Mouse (Mus musculus) kidney, postnatal 0 days (tissue): ENCODE data around the gene Gm10318. TPM values are rescaled to one million over a fixed set of nuclear protein-coding genes. Genes with fewer than 3 reads are reported as not detected.

ENCODE experiments used
- ATAC-seq: fragments of 200-750 bp; cut with Nextera tagmentation; replicated peaks from 2 replicates; pipeline ENCODE4 v1.8.0; 2017; ENCODE audit warnings: low read depth, moderate number of reproducible peaks, moderate TSS enrichment, moderate library complexity; ENCODE audit not compliant: low FRiP score
- DNase-seq: peaks from one replicate; pipeline ENCODE4 v3.0.0-alpha.2; 2016; ENCODE audit warnings: low spot score
- H3K27ac ChIP-seq: fragments of 300-500 bp; sonication (generic); 2 replicates; pipeline ENCODE4 v1.5.1; 2014; ENCODE audit warnings: mild to moderate bottlenecking
- H3K27me3 ChIP-seq: fragments of 300-500 bp; sonication (generic); 2 replicates; pipeline ENCODE4 v1.6.1; 2014; ENCODE audit warnings: low read length, mixed read lengths; ENCODE audit not compliant: insufficient read depth
- H3K36me3 ChIP-seq: fragments of 300-500 bp; sonication (generic); 2 replicates; pipeline ENCODE4 v1.6.1; 2014; ENCODE audit warnings: low read length, mixed read lengths; ENCODE audit not compliant: insufficient read depth
- H3K4me1 ChIP-seq: fragments of 300-500 bp; sonication (generic); replicated peaks from 2 replicates; pipeline ENCODE4 v1.6.1; 2014; ENCODE audit warnings: antibody characterized with exemption, low read length, mixed read lengths; ENCODE audit not compliant: insufficient read depth
- H3K4me2 ChIP-seq: fragments of 300-500 bp; sonication (generic); 2 replicates; pipeline ENCODE4 v1.6.1; 2014; ENCODE audit warnings: mild to moderate bottlenecking, low read length, moderate library complexity, mixed read lengths
- H3K4me3 ChIP-seq: fragments of 300-500 bp; sonication (generic); replicated peaks from 2 replicates; pipeline ENCODE4 v1.5.1; 2014; ENCODE audit warnings: low read depth, low read length
- H3K9ac ChIP-seq: fragments of 300-500 bp; sonication (generic); 2 replicates; pipeline ENCODE4 v1.6.1; 2014; ENCODE audit warnings: low read depth, low read length
- H3K9me3 ChIP-seq: fragments of 300-500 bp; sonication (generic); replicated peaks from 2 replicates; pipeline ENCODE4 v1.6.1; 2016; ENCODE audit warnings: low read length, inconsistent platforms, mixed read lengths
- CTCF ChIP-seq: IDR thresholded peaks from 2 replicates; pipeline ENCODE4 v1.5.1; 2016; ENCODE audit warnings: antibody characterized with exemption, low read depth, mild to moderate bottlenecking, moderate library complexity
- WGBS: fragments of 180-500 bp; shearing (Covaris S2); extraction: QIAGEN DNeasy Blood & Tissue Kit; methylation state at CpG from one replicate; pipeline ENCODE4 v1.1.7; 2014; 5-methylcytosine and 5-hydroxymethylcytosine counted together
- polyA plus RNA-seq: library from polyadenylated mRNA; unstranded; fragments of >200 nt; fragmentation: Nextera tagmentation; extraction: Ambion mirVana; gene quantifications from 2 replicates; pipeline ENCODE4 v1.2.1, GENCODE M21; 2015

The Gm10318 gene
- polyA plus RNA-seq, 1 experiment from 2014 or later: not detected

DNA sequence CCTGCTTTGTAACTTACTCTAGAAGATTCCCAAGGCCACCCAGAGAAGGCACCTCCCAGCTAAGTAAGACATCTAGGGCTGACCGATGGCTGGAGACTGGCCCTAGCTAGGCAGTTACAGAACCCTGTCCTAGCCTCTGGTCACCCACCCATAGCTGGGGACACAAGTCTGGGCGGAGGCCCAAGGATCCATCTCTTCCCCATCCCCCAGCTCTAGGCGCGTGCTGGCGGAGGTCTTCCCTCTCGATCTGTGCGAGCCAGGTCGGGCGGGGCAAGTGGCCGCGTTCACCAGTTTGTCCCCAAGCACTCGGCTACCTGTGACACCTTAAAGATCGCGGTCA lies 49.2 kb downstream of the Gm10318 start:
- no peaks in the 10 kb centered on the region for H3K36me3 ChIP-seq
- peak overlapping the region; percentile 93 for H3K4me2 ChIP-seq
- H3K27me3 ChIP-seq: no peaks in the 10 kb centered on the region
- peak; percentile 27 for DNase-seq
- peak overlapping the region; percentile 62 for H3K4me3 ChIP-seq
- WGBS: 2% methylated on average over 14 of the region's 14 CpGs
- TF ChIP-seq CTCF: no peak
- ATAC-seq: peak; percentile 7; the same call in 1 of the 2 replicates
- peak overlapping the region; percentile 57; the same call in 1 of the 2 replicates for H3K9ac ChIP-seq
- no peaks in the 10 kb centered on the region for H3K9me3 ChIP-seq
- 0 out of 2 replicates have a peak, but pooled peaks cover 2% of the 10 kb centered on the region for H3K4me1 ChIP-seq
- H3K27ac ChIP-seq: no peak overlapping the region

DNA sequence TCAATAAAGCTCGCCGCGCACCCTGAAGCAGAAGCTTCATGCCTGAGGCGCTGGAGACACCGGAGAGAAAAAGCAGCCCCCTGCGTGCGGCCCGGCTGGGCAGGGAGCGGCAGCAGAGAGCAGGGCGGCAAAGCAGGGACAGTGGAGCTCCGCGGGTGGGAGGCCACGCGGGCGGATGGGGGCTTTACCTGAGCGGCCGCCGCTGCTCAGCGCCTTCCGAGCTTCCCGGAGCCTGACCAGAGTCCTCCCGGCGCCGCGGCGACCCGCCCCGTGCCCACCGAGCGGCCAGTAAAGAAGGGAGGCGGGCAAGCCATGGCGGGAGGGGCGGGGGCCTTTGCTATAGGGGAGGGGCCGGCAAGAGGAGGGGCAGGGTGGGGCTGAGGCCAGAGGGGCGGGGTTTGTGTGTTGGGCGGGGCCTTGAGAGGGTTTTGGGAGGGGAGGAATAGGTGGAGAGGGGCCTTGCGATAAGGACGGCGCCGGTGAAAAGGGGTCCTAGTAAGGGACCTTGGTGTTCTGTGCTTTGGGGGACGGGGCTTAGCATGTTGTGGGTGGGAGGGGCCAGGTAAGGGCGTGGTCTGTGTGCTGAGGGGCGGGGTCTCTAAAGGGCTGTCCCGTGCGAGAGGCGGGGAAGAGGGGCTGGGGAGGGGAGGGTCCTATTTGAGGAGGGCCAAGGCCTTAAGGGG lies 49.7 kb downstream of the Gm10318 start, which contains the start of gene Lrrc3:
Lrrc3 (minus strand) TSS at position 326 of the 683 bp plus-strand sequence.
- TF ChIP-seq CTCF: peak; percentile 40; the same call in 1 of the 2 replicates
- Histone ChIP-seq H3K27me3 (no peaks in the 10 kb centered on the region), H3K4me2 (peak within 1 kb of the TSS; percentile 93), H3K9me3 (no peaks in the 10 kb centered on the region), H3K9ac (peak within 1 kb of the TSS; percentile 57; the same call in 1 of the 2 replicates), H3K27ac (no peak within 1 kb of the TSS), H3K4me3 (peak within 1 kb of the TSS; percentile 62), H3K4me1 (0 out of 2 replicates have a peak, but pooled peaks cover 2% of the 10 kb centered on the region), H3K36me3 (no peaks in the 10 kb centered on the region)
- DNase-seq (peak; percentile 69), ATAC-seq (peak; percentile 89)
- under 1% methylated on average over 43 of the region's 46 CpGs for WGBS

DNA sequence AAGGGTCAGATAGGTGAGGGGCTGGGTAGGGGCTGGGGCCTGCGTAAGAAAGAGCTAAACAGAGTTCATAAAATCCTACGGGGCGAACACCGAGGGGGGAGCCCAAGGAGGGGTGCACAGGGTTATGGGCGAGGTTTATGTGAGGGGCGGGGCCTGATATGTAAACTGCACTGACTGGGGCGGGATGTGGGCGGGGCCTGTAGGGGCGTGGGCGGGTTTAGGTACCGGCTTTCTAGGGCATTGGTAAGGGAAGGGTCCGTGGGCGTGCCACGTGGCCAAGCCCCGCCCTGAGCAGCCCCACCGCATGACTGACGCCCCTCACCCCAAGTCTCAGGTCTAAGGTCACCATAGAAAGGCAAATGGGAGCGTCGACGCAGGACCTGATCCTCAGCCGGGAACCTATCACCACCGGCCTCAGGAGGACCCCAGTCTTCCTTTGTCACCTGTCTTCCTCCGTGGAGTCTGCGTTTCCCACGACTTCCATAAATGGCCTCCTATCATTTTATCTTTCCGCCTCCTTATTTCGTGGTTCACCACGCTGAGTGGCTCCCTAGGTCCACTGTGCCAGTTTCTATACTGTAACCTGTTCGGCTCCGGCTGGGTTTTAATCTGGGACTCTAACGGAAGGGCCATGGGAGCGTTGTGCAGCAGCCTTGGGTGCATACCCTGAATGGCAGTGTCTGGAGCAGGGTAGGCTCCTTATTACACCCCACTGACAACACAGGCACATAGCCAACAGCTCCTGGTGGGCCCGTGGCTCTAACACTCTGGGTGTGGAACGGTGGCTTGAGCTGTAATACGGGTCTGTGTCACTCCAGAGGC lies 50.4 kb downstream of the Gm10318 start:
- DNase-seq (peak; percentile 74), ATAC-seq (peak; percentile 88)
- Histone ChIP-seq H3K9me3 (no peaks in the 10 kb centered on the region), H3K4me2 (peak overlapping the region; percentile 93), H3K9ac (peak overlapping the region; percentile 57; the same call in 1 of the 2 replicates), H3K27me3 (no peaks in the 10 kb centered on the region), H3K4me1 (0 out of 2 replicates have a peak, but pooled peaks cover 2% of the 10 kb centered on the region), H3K27ac (no peak overlapping the region), H3K36me3 (no peaks in the 10 kb centered on the region), H3K4me3 (peak overlapping the region; percentile 62)
- 5% methylated on average over 34 of the region's 35 CpGs for WGBS
- TF ChIP-seq CTCF: no peak

Other genes starting within 250 kb of the Gm10318 start
- gene Sumo3, start 246.8 kb upstream of the Gm10318 start, polyA plus RNA-seq: 313 and 335 TPM in 2 replicates
- gene Gm49325, start 246.7 kb upstream of the Gm10318 start, polyA plus RNA-seq: 13.1 and 15.2 TPM in 2 replicates
- 51.4 and 53.5 TPM in 2 replicates for gene Ube2g2, start 230.6 kb upstream of the Gm10318 start, polyA plus RNA-seq
- 0.41 and 0.43 TPM in 2 replicates for gene Tspear, start 166.3 kb upstream of the Gm10318 start, polyA plus RNA-seq
- gene Gm19402, start 162.1 kb upstream of the Gm10318 start, polyA plus RNA-seq: not detected in 2 replicates
- not detected in 2 replicates for gene Gm9508, start 155.6 kb upstream of the Gm10318 start, polyA plus RNA-seq
- not detected in 2 replicates for gene Gm10272, start 146.2 kb upstream of the Gm10318 start, polyA plus RNA-seq
- gene Gm10024, start 141.4 kb upstream of the Gm10318 start, polyA plus RNA-seq: not detected in 2 replicates
- gene Gm10142, start 137.1 kb upstream of the Gm10318 start, polyA plus RNA-seq: not detected in 2 replicates
- gene Krtap12-1, start 132.3 kb upstream of the Gm10318 start, polyA plus RNA-seq: not detected in 2 replicates
- not detected in 2 replicates for gene Gm10100, start 126.4 kb upstream of the Gm10318 start, polyA plus RNA-seq
- gene Gm18596, start 110.2 kb upstream of the Gm10318 start, polyA plus RNA-seq: not detected in 2 replicates
- not detected in 2 replicates for gene Gm9736, start 101.5 kb upstream of the Gm10318 start, polyA plus RNA-seq
- not detected in 2 replicates for gene Gm3233, start 93.2 kb upstream of the Gm10318 start, polyA plus RNA-seq
- gene Gm3238, start 81.5 kb upstream of the Gm10318 start, polyA plus RNA-seq: not detected in 2 replicates
- gene Gm7138, start 75.9 kb upstream of the Gm10318 start, polyA plus RNA-seq: not detected in 2 replicates
- gene Gm3250, start 70.3 kb upstream of the Gm10318 start, polyA plus RNA-seq: not detected in 2 replicates
- gene Gm7137, start 64.7 kb upstream of the Gm10318 start, polyA plus RNA-seq: not detected in 2 replicates
- not detected in 2 replicates for gene Gm9639, start 57.8 kb upstream of the Gm10318 start, polyA plus RNA-seq
- not detected in 2 replicates for gene Gm19668, start 53.7 kb upstream of the Gm10318 start, polyA plus RNA-seq
- not detected in 2 replicates for gene Gm9507, start 41.0 kb upstream of the Gm10318 start, polyA plus RNA-seq
- not detected in 2 replicates for gene Gm2696, start 38.2 kb upstream of the Gm10318 start, polyA plus RNA-seq
- not detected in 2 replicates for gene Krtap10-4, start 25.8 kb upstream of the Gm10318 start, polyA plus RNA-seq
- not detected in 2 replicates for gene Krtap10-10, start 16.9 kb upstream of the Gm10318 start, polyA plus RNA-seq
- gene Gm36176, start 6.1 kb upstream of the Gm10318 start, polyA plus RNA-seq: not detected in 2 replicates
- not detected in 2 replicates for gene Gm3285, start 9.1 kb downstream of the Gm10318 start, polyA plus RNA-seq
- 2.9 and 3.0 TPM in 2 replicates for gene Lrrc3, start 49.7 kb downstream of the Gm10318 start, polyA plus RNA-seq
- 0.20 and 0.40 TPM in 2 replicates for gene Trpm2, start 117.7 kb downstream of the Gm10318 start, polyA plus RNA-seq
- gene 1810043G02Rik, start 125.7 kb downstream of the Gm10318 start, polyA plus RNA-seq: 29.8 and 32.0 TPM in 2 replicates
- gene Pfkl, start 157.2 kb downstream of the Gm10318 start, polyA plus RNA-seq: 78.8 and 86.6 TPM in 2 replicates
- gene Dnmt3l, start 189.1 kb downstream of the Gm10318 start, polyA plus RNA-seq: 0.48 and 0.62 TPM in 2 replicates
- gene Aire, start 190.8 kb downstream of the Gm10318 start, polyA plus RNA-seq: 0.34 and 0.40 TPM in 2 replicates
- gene Icosl, start 216.4 kb downstream of the Gm10318 start, polyA plus RNA-seq: 6.3 and 6.5 TPM in 2 replicates